Mouse (Mus musculus) midbrain, embryonic 11.5 days (tissue): ENCODE data around the gene Itpkc. TPM values are rescaled to one million over a fixed set of nuclear protein-coding genes. Genes with fewer than 3 reads are reported as not detected.

Source experiments
- ATAC-seq: fragments of 200-750 bp; cut with Nextera tagmentation; 2 replicates; pipeline ENCODE4 v1.8.0; 2017; ENCODE audit warnings: moderate TSS enrichment, moderate library complexity; ENCODE audit not compliant: low FRiP score
- DNase-seq: peaks from one replicate; pipeline ENCODE4 v3.0.0; 2015; ENCODE audit warnings: low spot score; ENCODE audit errors: missing footprints
- H3K27ac ChIP-seq: fragments of 300-500 bp; sonication (generic); 2 replicates; pipeline ENCODE4 v1.5.1; 2014; ENCODE audit warnings: low read depth, low read length
- H3K27me3 ChIP-seq: fragments of 300-500 bp; sonication (generic); 2 replicates; pipeline ENCODE4 v1.6.1; 2014; ENCODE audit warnings: mild to moderate bottlenecking, low read length, moderate library complexity, mixed read lengths; ENCODE audit not compliant: control insufficient read depth, insufficient read depth
- H3K36me3 ChIP-seq: fragments of 300-500 bp; sonication (generic); 2 replicates; pipeline ENCODE4 v1.6.1; 2014; ENCODE audit warnings: mild to moderate bottlenecking, low read length, moderate library complexity, mixed read lengths; ENCODE audit not compliant: control insufficient read depth, insufficient read depth
- H3K4me1 ChIP-seq: fragments of 300-500 bp; sonication (generic); 2 replicates; pipeline ENCODE4 v1.6.1; 2014; ENCODE audit warnings: low read length; ENCODE audit not compliant: control insufficient read depth, insufficient read depth
- H3K4me2 ChIP-seq: fragments of 300-500 bp; sonication (generic); 2 replicates; pipeline ENCODE4 v1.6.1; 2014; ENCODE audit warnings: mild to moderate bottlenecking, moderate library complexity
- H3K4me3 ChIP-seq: fragments of 300-500 bp; sonication (generic); 2 replicates; pipeline ENCODE4 v1.5.1; 2014; ENCODE audit warnings: low read depth, low read length
- H3K9ac ChIP-seq: fragments of 300-500 bp; sonication (generic); 2 replicates; pipeline ENCODE4 v1.6.1; 2014; ENCODE audit warnings: low read length
- H3K9me3 ChIP-seq: fragments of 300-500 bp; sonication (generic); 2 replicates; pipeline ENCODE4 v1.6.1; 2016; ENCODE audit warnings: low read length; ENCODE audit not compliant: control insufficient read depth
- WGBS: fragments of 180-500 bp; shearing (Covaris S2); extraction: QIAGEN DNeasy Blood & Tissue Kit; methylation state at CpG from one replicate; pipeline ENCODE4 v1.1.7; 2014; 5-methylcytosine and 5-hydroxymethylcytosine counted together
- polyA plus RNA-seq: library from polyadenylated mRNA; unstranded; fragments of >200 nt; fragmentation: Nextera tagmentation; extraction: Ambion mirVana; gene quantifications from 2 replicates; pipeline ENCODE4 v1.2.1, GENCODE M21; 2014

Itpkc gene
- polyA plus RNA-seq, 1 experiment from 2014 or later, result 5.0 TPM

- 92% methylated on average over 5 of the region's 5 CpGs for WGBS
- H3K4me1 ChIP-seq, result peaks cover 17% of the 10 kb centered on the region
- no peaks in the 10 kb centered on the region for H3K27me3 ChIP-seq
- no peak overlapping the region for H3K4me3 ChIP-seq
- H3K9ac ChIP-seq, result no peak overlapping the region
- H3K36me3 ChIP-seq, result peaks cover 45% of the 10 kb centered on the region
- no peak overlapping the region for H3K4me2 ChIP-seq
- H3K9me3 ChIP-seq, result no peaks in the 10 kb centered on the region
- H3K27ac ChIP-seq, result no peak overlapping the region
- DNase-seq (peak; percentile 69), ATAC-seq (no peak)
Observed at GRCm38 (mm10) chr7:27192434-27192833, 36.0 kb downstream of the Itpkc start.

GRCm38 (mm10) chr7:27189271-27189931, 39.1 kb downstream of the Itpkc start:
- H3K27ac ChIP-seq, result no peak overlapping the region
- no peak overlapping the region for H3K9ac ChIP-seq
- H3K27me3 ChIP-seq, result no peaks in the 10 kb centered on the region
- H3K4me1 ChIP-seq, result peaks cover 6% of the 10 kb centered on the region
- DNase-seq, result peak; percentile 19
- no peak overlapping the region for H3K4me2 ChIP-seq
- WGBS, result 97% methylated on average over 10 of the region's 10 CpGs
- H3K4me3 ChIP-seq, result no peak overlapping the region
- H3K9me3 ChIP-seq, result no peaks in the 10 kb centered on the region
- ATAC-seq, result no peak
- peaks cover 64% of the 10 kb centered on the region for H3K36me3 ChIP-seq

- H3K9ac ChIP-seq, result no peak overlapping the region
- no peak overlapping the region for H3K27ac ChIP-seq
- WGBS, result 94% methylated on average over 5 of the region's 5 CpGs
- H3K36me3 ChIP-seq, result peaks cover 50% of the 10 kb centered on the region
- ATAC-seq (no peak), DNase-seq (peak; percentile 68)
- H3K27me3 ChIP-seq, result no peaks in the 10 kb centered on the region
- no peak overlapping the region for H3K4me3 ChIP-seq
- no peaks in the 10 kb centered on the region for H3K4me1 ChIP-seq
- no peaks in the 10 kb centered on the region for H3K9me3 ChIP-seq
- H3K4me2 ChIP-seq, result no peak overlapping the region
Observed at GRCm38 (mm10) chr7:27185986-27186385, 42.5 kb downstream of the Itpkc start.

- WGBS, result 76% methylated on average over 3 of the region's 3 CpGs
- H3K4me3 ChIP-seq, result no peak overlapping the region
- no peak for ATAC-seq
- peaks cover 40% of the 10 kb centered on the region for H3K36me3 ChIP-seq
- H3K9me3 ChIP-seq, result no peaks in the 10 kb centered on the region
- no peaks in the 10 kb centered on the region for H3K27me3 ChIP-seq
- peaks cover 2% of the 10 kb centered on the region; the same call in 1 of the 2 replicates for H3K4me1 ChIP-seq
- no peak overlapping the region for H3K9ac ChIP-seq
- peak; percentile 94 for DNase-seq
- no peak overlapping the region for H3K27ac ChIP-seq
- H3K4me2 ChIP-seq, result no peak overlapping the region
Observed at GRCm38 (mm10) chr7:27184964-27185363, 43.5 kb downstream of the Itpkc start.

- Histone ChIP-seq H3K4me1 (peaks cover 8% of the 10 kb centered on the region), H3K36me3 (peaks cover 20% of the 10 kb centered on the region), H3K9ac (no peak overlapping the region), H3K4me3 (no peak overlapping the region), H3K4me2 (no peak overlapping the region), H3K27ac (no peak overlapping the region), H3K9me3 (no peaks in the 10 kb centered on the region), H3K27me3 (no peaks in the 10 kb centered on the region)
- WGBS, result 97% methylated on average over 1 of the region's 1 CpGs
- ATAC-seq, result no peak
- DNase-seq, result no peak
Observed at GRCm38 (mm10) chr7:27182498-27182897, 46.0 kb downstream of the Itpkc start.

- H3K4me2 ChIP-seq, result no peak within 1 kb of the TSS
- H3K36me3 ChIP-seq, result peaks cover 14% of the 10 kb centered on the region
- H3K4me3 ChIP-seq, result no peak within 1 kb of the TSS
- H3K27me3 ChIP-seq, result no peaks in the 10 kb centered on the region
- H3K9me3 ChIP-seq, result no peaks in the 10 kb centered on the region
- ATAC-seq, result no peak
- H3K4me1 ChIP-seq, result peaks cover 8% of the 10 kb centered on the region
- H3K9ac ChIP-seq, result no peak within 1 kb of the TSS
- DNase-seq, result peak; percentile 44
- no peak within 1 kb of the TSS for H3K27ac ChIP-seq
- 70% methylated on average over 14 of the region's 14 CpGs for WGBS
Observed at GRCm38 (mm10) chr7:27180837-27181695, 47.4 kb downstream of the Itpkc start, which contains the start of the genes Gm21983 and Mia. TSS of gene Gm21983 (minus strand) at chr7:27181086. TSS of gene Mia (minus strand) at chr7:27181157.

GRCm38 (mm10) chr7:27180036-27180435, 48.4 kb downstream of the Itpkc start:
- Histone ChIP-seq H3K9me3 (no peaks in the 10 kb centered on the region), H3K4me1 (peaks cover 8% of the 10 kb centered on the region), H3K9ac (no peak overlapping the region), H3K36me3 (peaks cover 5% of the 10 kb centered on the region), H3K4me3 (no peak overlapping the region), H3K27ac (no peak overlapping the region), H3K27me3 (no peaks in the 10 kb centered on the region), H3K4me2 (no peak overlapping the region)
- WGBS, result 58% methylated on average over 5 of the region's 5 CpGs
- DNase-seq, result peak; percentile 41
- no peak for ATAC-seq

GRCm38 (mm10) chr7:27179217-27179918, 49.1 kb downstream of the Itpkc start:
- H3K27me3 ChIP-seq, result no peaks in the 10 kb centered on the region
- H3K36me3 ChIP-seq, result no peaks in the 10 kb centered on the region; the same call in 1 of the 2 replicates
- H3K4me3 ChIP-seq, result peak overlapping the region; percentile 72
- no peak for ATAC-seq
- H3K4me2 ChIP-seq, result peak overlapping the region; percentile 50
- WGBS, result 48% methylated on average over 16 of the region's 16 CpGs
- H3K9me3 ChIP-seq, result no peaks in the 10 kb centered on the region
- H3K4me1 ChIP-seq, result peaks cover 8% of the 10 kb centered on the region
- H3K9ac ChIP-seq, result peak overlapping the region; percentile 58
- DNase-seq, result no peak
- H3K27ac ChIP-seq, result peak overlapping the region; percentile 69
